Mouse (Mus musculus): ENCODE results near the gene Psg29. TPM values are rescaled to one million over a fixed set of nuclear protein-coding genes. Genes with fewer than 3 reads are reported as not detected.

Gene Psg29
- 0.07 and 0.10 TPM in 2 replicates for polyA plus RNA-seq (2012; rRNA removed)

GRCm38 (mm10) chr7:17203177-17203576 is at the start of gene Psg29:
Psg29 (plus strand) TSS chr7:17203477.

Other genes with a start within 250 kb of the Psg29 start
- 23.7 and 27.1 TPM in 2 replicates for gene Pnmal1, start 243.8 kb upstream of the Psg29 start, polyA plus RNA-seq (2012; rRNA removed)
- gene Gm42372, start 220.4 kb upstream of the Psg29 start, polyA plus RNA-seq (2012; rRNA removed) = 7.9 and 10.3 TPM in 2 replicates
- 7.7 and 13.6 TPM in 2 replicates for gene Ccdc8, start 210.8 kb upstream of the Psg29 start, polyA plus RNA-seq (2012; rRNA removed)
- 158 and 178 TPM in 2 replicates for gene Ppp5c, start 175.6 kb upstream of the Psg29 start, polyA plus RNA-seq (2012; rRNA removed)
- 5.1 and 8.6 TPM in 2 replicates for gene Hif3a, start 141.1 kb upstream of the Psg29 start, polyA plus RNA-seq (2012; rRNA removed)
- 1.6 and 1.7 TPM in 2 replicates for gene Psg16, start 129.4 kb upstream of the Psg29 start, polyA plus RNA-seq (2012; rRNA removed)
- 0.03 and 0.04 TPM in 2 replicates for gene Ceacam3, start 53.2 kb upstream of the Psg29 start, polyA plus RNA-seq (2012; rRNA removed)

All from central nervous system, embryonic 14 days (tissue).